Mouse (Mus musculus): ENCODE data around the gene Oxnad1. TPM values are rescaled to one million over a fixed set of nuclear protein-coding genes. Genes with fewer than 3 reads are reported as not detected.
"Not testable (repeated sequence)": the region's sequence is repeated elsewhere in the genome, so short reads cannot be mapped to it uniquely, and the experiment has no call there.

The Oxnad1 gene
- polyA plus RNA-seq, 1 experiment from 2014 or later, result 12.6 TPM

- no peaks in the 10 kb centered on the region for H3K9me3 ChIP-seq (ENCODE audit: control insufficient read depth, low read length)
- no peaks in the 10 kb centered on the region for H3K27me3 ChIP-seq (ENCODE audit: control insufficient read depth, insufficient read depth, low read length)
- peaks cover 8% of the 10 kb centered on the region for H3K36me3 ChIP-seq (ENCODE audit: control insufficient read depth, insufficient read depth, low read length)
- H3K4me2 ChIP-seq (replicated peaks; ENCODE audit: low read depth, low read length), result no peak overlapping the region
- WGBS, result 91% methylated on average over 2 of the region's 2 CpGs
- H3K27ac ChIP-seq (ENCODE audit: low read depth, low read length), result no peak overlapping the region
- no peak for ATAC-seq (ENCODE audit: low FRiP score)
- H3K4me1 ChIP-seq (replicated peaks; ENCODE audit: control insufficient read depth, insufficient read depth, low read length), result peaks cover 4% of the 10 kb centered on the region; the same call in 1 of the 2 replicates
- H3K4me3 ChIP-seq (ENCODE audit: low read depth, low read length), result no peak overlapping the region
- no peak for DNase-seq (ENCODE audit: low spot score)
- H3K9ac ChIP-seq (ENCODE audit: low read depth, low read length), result no peak overlapping the region
Observed at GRCm38 (mm10) chr14:32083466-32083865, 1.7 kb upstream of the Oxnad1 start.

- DNase-seq (ENCODE audit: low spot score) (peak; percentile 99), ATAC-seq (ENCODE audit: low FRiP score) (peak; percentile 98)
- Histone ChIP-seq H3K9ac (ENCODE audit: low read depth, low read length) (peak within 1 kb of the TSS; percentile 60), H3K4me1 (replicated peaks; ENCODE audit: control insufficient read depth, insufficient read depth, low read length) (peaks cover 4% of the 10 kb centered on the region; the same call in 1 of the 2 replicates), H3K27ac (ENCODE audit: low read depth, low read length) (peak within 1 kb of the TSS; percentile 48), H3K27me3 (ENCODE audit: control insufficient read depth, insufficient read depth, low read length) (no peaks in the 10 kb centered on the region), H3K4me2 (replicated peaks; ENCODE audit: low read depth, low read length) (peak within 1 kb of the TSS; percentile 47), H3K4me3 (ENCODE audit: low read depth, low read length) (peak within 1 kb of the TSS; percentile 48), H3K9me3 (ENCODE audit: control insufficient read depth, low read length) (no peaks in the 10 kb centered on the region), H3K36me3 (ENCODE audit: control insufficient read depth, insufficient read depth, low read length) (peaks cover 8% of the 10 kb centered on the region)
- under 1% methylated on average over 43 of the region's 43 CpGs for WGBS
Observed at GRCm38 (mm10) chr14:32085486-32086201, 470 bp downstream of the Oxnad1 start, which contains the start of gene Dph3. Gene Dph3 (minus strand): TSS chr14:32085729.

- Histone ChIP-seq H3K27ac (ENCODE audit: low read depth, low read length) (no peak overlapping the region), H3K4me3 (ENCODE audit: low read depth, low read length) (peak overlapping the region; percentile 48), H3K27me3 (ENCODE audit: control insufficient read depth, insufficient read depth, low read length) (no peaks in the 10 kb centered on the region), H3K4me2 (replicated peaks; ENCODE audit: low read depth, low read length) (peak overlapping the region; percentile 47), H3K9ac (ENCODE audit: low read depth, low read length) (peak overlapping the region; percentile 60), H3K9me3 (ENCODE audit: control insufficient read depth, low read length) (no peaks in the 10 kb centered on the region), H3K36me3 (ENCODE audit: control insufficient read depth, insufficient read depth, low read length) (peaks cover 8% of the 10 kb centered on the region), H3K4me1 (replicated peaks; ENCODE audit: control insufficient read depth, insufficient read depth, low read length) (peaks cover 4% of the 10 kb centered on the region; the same call in 1 of the 2 replicates)
- DNase-seq (ENCODE audit: low spot score) (no peak), ATAC-seq (ENCODE audit: low FRiP score) (no peak)
- WGBS, result 44% methylated on average over 8 of the region's 8 CpGs
Observed at GRCm38 (mm10) chr14:32086226-32086625, 1.1 kb downstream of the Oxnad1 start.

GRCm38 (mm10) chr14:32087584-32088248 lies 2.5 kb downstream of the Oxnad1 start:
- H3K4me1 ChIP-seq (replicated peaks; ENCODE audit: control insufficient read depth, insufficient read depth, low read length); H3K27me3 ChIP-seq (ENCODE audit: control insufficient read depth, insufficient read depth, low read length); DNase-seq (ENCODE audit: low spot score); H3K9ac ChIP-seq (ENCODE audit: low read depth, low read length); H3K36me3 ChIP-seq (ENCODE audit: control insufficient read depth, insufficient read depth, low read length); H3K4me2 ChIP-seq (replicated peaks; ENCODE audit: low read depth, low read length); H3K9me3 ChIP-seq (ENCODE audit: control insufficient read depth, low read length); H3K4me3 ChIP-seq (ENCODE audit: low read depth, low read length); H3K27ac ChIP-seq (ENCODE audit: low read depth, low read length); ATAC-seq (ENCODE audit: low FRiP score): not testable (repeated sequence)
- 92% methylated on average over 7 of the region's 7 CpGs for WGBS

GRCm38 (mm10) chr14:32091124-32091523 lies 6.0 kb downstream of the Oxnad1 start:
- WGBS, result 64% methylated on average over 4 of the region's 4 CpGs

GRCm38 (mm10) chr14:32091704-32092103 lies 6.5 kb downstream of the Oxnad1 start:
- 83% methylated on average over 4 of the region's 4 CpGs for WGBS
- Histone ChIP-seq H3K27me3 (ENCODE audit: control insufficient read depth, insufficient read depth, low read length) (no peaks in the 10 kb centered on the region), H3K4me3 (ENCODE audit: low read depth, low read length) (no peak overlapping the region), H3K9ac (ENCODE audit: low read depth, low read length) (no peak overlapping the region), H3K36me3 (ENCODE audit: control insufficient read depth, insufficient read depth, low read length) (0 out of 2 replicates have a peak, but pooled peaks cover 3% of the 10 kb centered on the region), H3K9me3 (ENCODE audit: control insufficient read depth, low read length) (no peaks in the 10 kb centered on the region), H3K27ac (ENCODE audit: low read depth, low read length) (no peak overlapping the region), H3K4me2 (replicated peaks; ENCODE audit: low read depth, low read length) (no peak overlapping the region), H3K4me1 (replicated peaks; ENCODE audit: control insufficient read depth, insufficient read depth, low read length) (no peaks in the 10 kb centered on the region)
- ATAC-seq (ENCODE audit: low FRiP score) (no peak), DNase-seq (ENCODE audit: low spot score) (no peak)

More at GRCm38 (mm10) chr14:32091124-32091523, 6.0 kb downstream of the Oxnad1 start:
- Histone ChIP-seq H3K36me3 (ENCODE audit: control insufficient read depth, insufficient read depth, low read length) (0 out of 2 replicates have a peak, but pooled peaks cover 3% of the 10 kb centered on the region), H3K4me1 (replicated peaks; ENCODE audit: control insufficient read depth, insufficient read depth, low read length) (peaks cover 3% of the 10 kb centered on the region; the same call in 1 of the 2 replicates), H3K4me2 (replicated peaks; ENCODE audit: low read depth, low read length) (no peak overlapping the region), H3K27me3 (ENCODE audit: control insufficient read depth, insufficient read depth, low read length) (no peaks in the 10 kb centered on the region), H3K27ac (ENCODE audit: low read depth, low read length) (no peak overlapping the region), H3K4me3 (ENCODE audit: low read depth, low read length) (no peak overlapping the region), H3K9me3 (ENCODE audit: control insufficient read depth, low read length) (no peaks in the 10 kb centered on the region), H3K9ac (ENCODE audit: low read depth, low read length) (no peak overlapping the region)
- peak; percentile 24 for DNase-seq (ENCODE audit: low spot score)
- ATAC-seq (ENCODE audit: low FRiP score), result no peak

- 68% methylated on average over 1 of the region's 1 CpGs for WGBS
- Histone ChIP-seq H3K36me3 (ENCODE audit: control insufficient read depth, insufficient read depth, low read length) (0 out of 2 replicates have a peak, but pooled peaks cover 3% of the 10 kb centered on the region), H3K27me3 (ENCODE audit: control insufficient read depth, insufficient read depth, low read length) (no peaks in the 10 kb centered on the region), H3K4me2 (replicated peaks; ENCODE audit: low read depth, low read length) (no peak overlapping the region), H3K4me1 (replicated peaks; ENCODE audit: control insufficient read depth, insufficient read depth, low read length) (no peaks in the 10 kb centered on the region), H3K9ac (ENCODE audit: low read depth, low read length) (no peak overlapping the region), H3K27ac (ENCODE audit: low read depth, low read length) (no peak overlapping the region), H3K4me3 (ENCODE audit: low read depth, low read length) (no peak overlapping the region), H3K9me3 (ENCODE audit: control insufficient read depth, low read length) (no peaks in the 10 kb centered on the region)
- DNase-seq (ENCODE audit: low spot score), result no peak
- no peak for ATAC-seq (ENCODE audit: low FRiP score)
Observed at GRCm38 (mm10) chr14:32093018-32093417, 7.8 kb downstream of the Oxnad1 start.

GRCm38 (mm10) chr14:32093500-32094117 lies 8.4 kb downstream of the Oxnad1 start:
- Histone ChIP-seq H3K9ac (ENCODE audit: low read depth, low read length) (no peak overlapping the region), H3K9me3 (ENCODE audit: control insufficient read depth, low read length) (no peaks in the 10 kb centered on the region), H3K4me2 (replicated peaks; ENCODE audit: low read depth, low read length) (no peak overlapping the region), H3K4me3 (ENCODE audit: low read depth, low read length) (no peak overlapping the region), H3K4me1 (replicated peaks; ENCODE audit: control insufficient read depth, insufficient read depth, low read length) (no peaks in the 10 kb centered on the region), H3K36me3 (ENCODE audit: control insufficient read depth, insufficient read depth, low read length) (0 out of 2 replicates have a peak, but pooled peaks cover 3% of the 10 kb centered on the region), H3K27me3 (ENCODE audit: control insufficient read depth, insufficient read depth, low read length) (no peaks in the 10 kb centered on the region), H3K27ac (ENCODE audit: low read depth, low read length) (no peak overlapping the region)
- ATAC-seq (ENCODE audit: low FRiP score), result no peak
- no peak for DNase-seq (ENCODE audit: low spot score)
- 93% methylated on average over 11 of the region's 11 CpGs for WGBS
